Mouse (Mus musculus) CD4-positive, CD25-positive, alpha-beta regulatory T cell, adult 4 months (primary cell): ENCODE measurements around the gene Tufm. TPM values are rescaled to one million over a fixed set of nuclear protein-coding genes. Genes with fewer than 3 reads are reported as not detected.

Experiments
- ATAC-seq: one replicate; pipeline ENCODE4 v1.8.0; 2017
- polyA plus RNA-seq, 2 experiments: library from polyadenylated mRNA; unstranded; fragments of 100-300 nt; shearing (Covaris generic); gene quantifications; one replicate each; pipeline ENCODE4 v1.2.1; 2017

Tufm gene
- polyA plus RNA-seq = 10 to 100 TPM; 79.8 to 89.2 TPM

DNA sequence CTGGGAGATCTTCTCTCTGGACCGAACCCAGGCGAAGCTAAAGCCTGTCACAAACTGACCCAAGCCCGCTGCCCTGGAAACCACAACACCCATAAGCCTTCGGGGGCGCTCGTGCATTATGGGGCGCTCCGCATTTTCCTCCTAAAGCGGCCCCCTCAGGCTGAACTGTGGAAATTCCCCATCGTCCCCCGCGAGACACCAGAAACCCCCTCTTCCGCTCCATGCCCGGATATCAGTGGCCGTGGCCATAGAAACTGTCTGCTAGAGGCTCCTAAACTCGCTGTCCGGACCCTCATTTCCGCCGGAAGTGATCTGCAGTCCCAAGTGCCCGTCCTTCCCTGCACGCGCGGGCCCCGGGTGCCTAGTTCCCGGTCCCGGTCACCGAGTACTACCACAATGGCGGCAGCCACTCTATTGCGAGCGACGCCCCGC is at the start of gene Tufm:
Tufm (plus strand) TSS at position 310 of the 432 bp plus-strand sequence.
- ATAC-seq = peak; percentile 92

DNA sequence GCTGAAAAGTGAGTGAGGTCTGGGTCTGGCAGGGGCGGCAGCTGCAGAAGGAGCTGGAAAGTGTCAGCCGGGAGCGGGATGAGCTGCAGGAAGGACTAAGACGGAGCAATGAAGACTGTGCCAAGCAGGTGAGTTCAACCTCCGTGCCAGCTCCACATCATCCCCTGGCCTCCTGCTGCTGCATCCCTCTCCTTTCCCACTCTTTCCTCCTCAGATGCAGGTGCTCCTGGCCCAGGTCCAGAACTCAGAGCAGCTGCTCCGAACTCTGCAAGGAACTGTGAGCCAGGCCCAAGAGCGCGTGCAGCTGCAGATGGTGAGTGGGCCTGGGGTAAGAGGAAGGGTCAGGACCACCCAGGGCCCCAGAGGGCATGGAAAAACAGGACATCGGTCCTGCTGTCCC is 47.0 kb upstream of the Tufm start:
- no peak for ATAC-seq

DNA sequence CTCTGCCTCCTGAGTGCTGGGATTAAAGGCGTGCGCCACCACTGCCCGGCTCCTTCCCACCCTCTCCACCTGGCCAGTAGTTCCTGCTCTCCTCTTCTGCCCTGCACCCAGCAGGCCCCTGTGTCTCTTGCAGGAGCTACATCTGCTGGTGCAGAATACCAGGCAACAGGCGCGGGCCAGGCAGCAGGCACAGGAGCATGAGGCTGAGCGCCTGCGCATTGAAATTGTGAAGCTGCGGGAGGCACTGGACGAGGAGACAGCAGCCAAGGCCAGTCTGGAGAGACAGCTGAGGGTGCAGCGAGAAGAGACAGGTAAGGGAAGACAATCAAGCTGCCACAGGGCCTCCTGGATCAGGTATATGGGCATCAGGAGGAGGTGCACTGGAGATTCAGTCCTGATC is 43.2 kb upstream of the Tufm start:
- no peak for ATAC-seq

DNA sequence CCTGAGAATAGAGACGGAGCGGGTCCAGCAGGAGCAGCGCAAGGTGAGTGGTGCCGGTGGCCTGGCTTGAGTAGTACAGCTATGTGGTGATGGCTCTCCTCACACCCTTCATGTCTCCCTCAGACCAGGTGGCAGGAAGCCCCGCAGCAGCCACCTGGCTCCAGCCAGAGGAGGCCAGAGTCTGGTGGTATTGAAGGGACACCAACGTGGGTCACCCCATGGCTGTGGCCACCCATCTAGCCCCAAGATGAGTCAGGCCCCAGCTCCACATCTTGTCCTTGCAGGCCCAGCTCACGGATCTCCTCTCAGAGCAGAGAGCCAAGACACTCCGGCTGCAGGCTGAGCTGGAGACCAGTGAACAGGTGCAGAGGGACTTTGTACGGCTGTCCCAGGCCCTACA is 42.6 kb upstream of the Tufm start:
- no peak for ATAC-seq

DNA sequence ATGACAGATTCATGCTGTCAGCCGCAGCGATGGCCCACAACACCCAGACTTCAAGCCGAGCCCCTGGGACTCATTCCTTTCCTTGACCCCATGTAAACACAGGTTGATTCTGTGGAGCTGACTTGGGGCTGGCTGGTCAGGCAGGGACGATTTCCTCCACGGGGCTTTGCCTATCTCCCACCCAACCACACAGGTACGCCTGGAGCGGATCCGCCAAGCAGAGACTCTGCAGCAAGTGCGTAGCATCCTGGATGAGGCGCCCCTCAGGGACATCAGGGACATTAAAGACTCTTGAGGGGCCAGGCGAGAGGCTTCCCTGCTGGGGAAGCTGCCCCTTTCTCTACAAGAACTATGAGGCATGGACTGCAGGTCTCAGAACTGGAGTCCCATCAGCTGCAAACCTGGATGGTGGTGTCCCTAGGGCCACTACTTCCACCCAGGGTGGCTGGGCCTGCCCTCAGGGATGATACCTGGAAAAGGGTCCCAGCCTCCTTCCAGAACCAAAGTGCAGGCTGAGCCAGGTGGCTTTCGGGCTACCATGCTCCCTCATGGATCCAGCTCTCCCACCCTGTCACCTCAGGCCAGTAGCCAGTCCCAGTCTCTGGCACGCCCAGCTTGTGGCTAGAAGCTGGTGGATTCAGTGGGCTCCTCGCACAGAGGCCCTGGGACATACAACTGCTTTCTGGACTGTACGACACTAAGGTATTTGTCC is 41.9 kb upstream of the Tufm start:
- ATAC-seq = no peak

DNA sequence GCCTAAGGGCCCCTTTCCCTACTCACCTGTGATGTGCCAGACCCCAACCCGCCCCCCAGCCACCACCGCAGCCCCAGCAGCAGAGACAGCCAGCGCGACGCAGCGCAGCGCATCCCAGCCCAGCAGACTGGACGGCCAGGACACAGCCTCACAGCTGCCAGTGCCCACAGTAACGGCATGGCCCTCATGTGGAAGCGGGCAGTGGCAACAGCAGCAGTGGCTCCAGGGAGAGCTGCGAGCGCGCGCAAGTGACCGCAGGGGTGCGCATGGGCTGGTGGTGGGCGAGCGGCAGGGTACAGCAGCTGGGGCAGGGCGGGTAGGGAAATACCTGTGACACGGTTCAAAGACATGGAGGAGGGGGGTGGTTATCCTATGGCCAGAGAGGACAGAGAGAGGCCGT is 40.9 kb upstream of the Tufm start:
- no peak for ATAC-seq

DNA sequence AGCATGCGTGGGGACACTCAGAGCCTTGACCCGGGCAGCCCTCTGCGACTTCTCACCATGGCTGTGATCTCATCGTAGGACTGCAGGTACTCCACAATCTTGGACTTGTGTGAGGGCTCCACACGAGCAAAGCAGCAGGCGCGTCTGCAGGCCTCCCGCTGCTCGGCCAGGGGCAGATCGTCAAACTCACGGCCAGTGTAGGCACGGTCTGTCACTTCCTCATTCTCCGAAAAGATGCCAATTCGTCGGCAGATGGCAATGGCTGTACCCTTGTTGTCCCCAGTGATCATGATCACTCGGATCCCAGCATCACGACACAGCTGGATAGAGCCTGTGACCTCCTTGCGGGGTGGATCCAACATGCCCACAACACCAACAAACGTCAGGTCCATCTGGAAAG is 38.7 kb upstream of the Tufm start:
- no peak for ATAC-seq

DNA sequence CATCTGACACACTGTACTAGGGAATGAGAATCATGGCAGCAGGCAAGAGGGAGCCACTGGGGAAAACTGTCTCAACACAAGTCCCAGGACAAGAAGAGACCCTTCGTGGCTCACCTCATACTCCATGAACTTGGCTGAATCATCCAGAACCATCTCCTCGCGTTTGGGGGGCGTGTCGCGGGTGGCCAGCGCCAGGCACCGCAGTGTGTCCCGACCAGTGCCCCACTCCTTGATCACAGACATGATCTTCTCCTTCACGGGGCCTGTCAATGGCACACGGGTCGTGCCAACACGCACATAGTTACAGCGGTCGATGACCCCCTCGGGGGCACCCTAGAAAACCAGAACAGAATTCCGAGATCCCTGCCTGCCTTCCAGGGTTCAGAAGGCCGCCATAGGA is 37.2 kb upstream of the Tufm start:
- no peak for ATAC-seq

DNA sequence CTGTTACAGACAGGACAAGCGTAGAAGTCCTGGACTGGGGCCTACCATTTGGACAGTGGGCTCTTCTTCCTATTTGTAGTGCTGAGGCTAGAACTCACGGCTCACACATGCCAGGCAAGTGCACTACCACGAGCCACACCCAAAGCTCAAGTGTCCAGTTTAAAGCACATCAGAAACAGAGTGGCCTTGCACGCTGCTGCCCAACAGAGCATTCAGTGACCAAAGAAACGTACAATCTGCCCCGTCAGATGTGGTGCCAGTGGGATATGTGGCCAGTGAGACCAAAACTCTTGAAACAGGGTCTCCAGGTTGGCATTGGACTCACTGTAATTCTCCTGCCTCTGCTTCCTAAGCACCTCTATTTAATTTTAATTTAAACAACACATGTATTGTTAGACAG is 36.5 kb upstream of the Tufm start:
- ATAC-seq = no peak

DNA sequence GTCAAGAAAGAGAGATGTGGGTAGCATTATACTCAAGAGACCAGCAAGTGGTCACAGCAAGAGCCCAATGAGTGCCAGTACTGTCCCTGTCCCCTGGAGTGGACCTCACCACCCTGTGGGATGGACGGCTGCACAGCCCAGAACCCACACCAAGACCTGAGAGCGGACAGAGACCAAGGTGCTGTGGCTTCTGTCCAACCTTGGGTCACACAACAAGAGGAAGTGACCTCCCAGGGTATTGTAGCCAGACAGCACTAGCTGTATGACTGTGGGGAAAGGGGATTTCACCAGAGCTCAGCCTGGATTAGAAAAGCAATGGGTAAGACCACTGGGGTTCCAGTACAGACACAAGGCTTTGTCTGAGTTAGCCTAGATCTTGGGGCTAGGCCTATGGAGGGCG is 34.9 kb upstream of the Tufm start:
- no peak for ATAC-seq

DNA sequence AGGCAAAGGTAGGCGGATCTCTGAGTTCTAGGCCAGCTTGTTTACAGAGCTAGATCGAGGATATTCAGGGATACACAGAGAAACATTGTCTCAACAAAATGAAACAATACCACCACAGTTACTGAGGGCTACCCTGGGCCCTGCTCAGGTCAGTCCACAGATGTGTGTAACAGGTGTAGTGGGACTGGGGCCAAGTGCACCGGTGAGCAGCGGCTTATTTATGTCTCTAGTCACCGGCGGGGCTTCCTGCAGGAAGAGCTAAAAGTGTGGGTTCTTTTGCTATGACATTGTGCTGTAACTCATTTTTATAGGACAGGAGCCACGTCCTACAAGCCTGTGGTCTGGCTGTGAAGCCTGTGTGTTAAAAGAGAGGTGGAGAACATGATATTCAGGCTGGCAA is 33.3 kb upstream of the Tufm start:
- no peak for ATAC-seq

DNA sequence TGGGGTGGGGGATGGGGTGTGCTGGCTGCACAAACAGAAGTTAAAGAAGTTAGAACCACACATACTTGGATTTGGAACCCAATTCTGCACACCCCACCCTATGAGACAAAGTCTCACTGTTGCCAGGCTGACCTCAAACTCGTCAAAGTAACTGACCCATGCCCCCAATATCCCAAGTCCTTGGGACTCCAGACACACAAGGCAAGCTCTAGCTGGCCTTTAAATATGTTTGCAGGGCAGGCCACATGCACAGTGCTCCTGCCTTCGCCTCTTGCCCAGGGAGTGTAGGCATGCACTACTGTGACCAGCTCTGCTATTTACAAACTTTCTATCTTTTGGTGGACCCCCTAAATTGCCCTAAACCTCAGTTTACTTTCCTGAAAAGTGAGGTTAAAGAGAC is 31.9 kb upstream of the Tufm start:
- no peak for ATAC-seq

DNA sequence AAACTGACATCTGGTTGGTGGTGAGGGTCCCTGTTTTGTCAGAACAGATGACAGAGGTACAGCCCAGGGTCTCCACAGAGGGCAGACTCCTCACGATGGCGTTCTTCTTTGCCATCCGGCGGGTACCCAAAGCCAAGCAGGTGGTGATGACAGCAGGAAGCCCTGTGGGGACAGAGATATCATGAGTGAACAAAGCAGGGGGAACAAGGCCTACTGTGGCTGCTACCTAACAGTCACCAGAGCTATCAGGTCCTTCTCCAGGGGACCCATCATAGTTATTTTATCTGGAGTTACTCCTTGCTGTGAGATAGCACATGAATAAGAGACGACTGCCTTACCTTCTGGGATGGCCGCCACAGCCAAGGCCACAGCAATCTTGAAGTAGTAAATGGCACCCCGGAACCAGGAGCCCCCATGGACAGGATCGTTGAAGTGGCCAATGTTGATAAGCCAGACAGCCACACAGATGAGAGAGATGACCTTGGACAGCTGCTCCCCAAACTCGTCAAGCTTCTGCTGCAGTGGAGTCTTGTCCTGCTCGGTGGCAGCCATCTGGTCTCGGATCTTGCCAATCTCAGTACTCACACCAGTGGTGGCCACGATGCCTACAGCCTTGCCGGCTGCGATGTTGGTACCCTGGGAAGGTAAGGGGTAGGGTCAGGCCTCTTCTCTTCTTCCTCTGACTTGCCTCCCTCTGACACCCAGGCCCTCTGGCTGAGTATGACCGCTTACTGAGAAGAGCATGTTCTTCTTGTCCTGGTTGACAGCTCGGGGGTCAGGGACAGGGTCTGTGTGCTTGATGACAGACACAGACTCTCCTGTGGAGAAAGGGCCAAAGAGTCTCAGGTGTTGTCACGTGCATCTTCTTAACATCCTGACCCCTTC is 30.5 kb upstream of the Tufm start:
- no peak for ATAC-seq

DNA sequence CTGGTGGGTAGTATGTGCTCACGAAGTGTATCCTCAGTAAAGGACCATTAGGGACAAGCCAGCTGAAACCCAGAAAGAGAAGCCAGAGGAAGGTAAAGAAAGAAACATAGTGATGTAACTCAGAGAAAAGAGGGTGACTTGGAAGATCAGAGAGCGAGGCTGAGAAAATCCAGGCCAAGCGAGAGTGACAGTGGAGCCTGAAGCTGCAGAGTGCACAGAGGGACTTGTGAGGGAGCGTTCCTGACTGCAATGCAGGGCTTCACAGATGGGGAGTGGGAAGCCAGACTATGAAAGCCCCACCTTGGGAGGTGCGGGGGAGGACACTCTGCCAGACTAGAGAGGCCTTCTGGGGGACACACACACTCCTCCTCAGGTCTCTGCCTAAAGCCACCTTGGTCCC is 28.9 kb upstream of the Tufm start:
- no peak for ATAC-seq

DNA sequence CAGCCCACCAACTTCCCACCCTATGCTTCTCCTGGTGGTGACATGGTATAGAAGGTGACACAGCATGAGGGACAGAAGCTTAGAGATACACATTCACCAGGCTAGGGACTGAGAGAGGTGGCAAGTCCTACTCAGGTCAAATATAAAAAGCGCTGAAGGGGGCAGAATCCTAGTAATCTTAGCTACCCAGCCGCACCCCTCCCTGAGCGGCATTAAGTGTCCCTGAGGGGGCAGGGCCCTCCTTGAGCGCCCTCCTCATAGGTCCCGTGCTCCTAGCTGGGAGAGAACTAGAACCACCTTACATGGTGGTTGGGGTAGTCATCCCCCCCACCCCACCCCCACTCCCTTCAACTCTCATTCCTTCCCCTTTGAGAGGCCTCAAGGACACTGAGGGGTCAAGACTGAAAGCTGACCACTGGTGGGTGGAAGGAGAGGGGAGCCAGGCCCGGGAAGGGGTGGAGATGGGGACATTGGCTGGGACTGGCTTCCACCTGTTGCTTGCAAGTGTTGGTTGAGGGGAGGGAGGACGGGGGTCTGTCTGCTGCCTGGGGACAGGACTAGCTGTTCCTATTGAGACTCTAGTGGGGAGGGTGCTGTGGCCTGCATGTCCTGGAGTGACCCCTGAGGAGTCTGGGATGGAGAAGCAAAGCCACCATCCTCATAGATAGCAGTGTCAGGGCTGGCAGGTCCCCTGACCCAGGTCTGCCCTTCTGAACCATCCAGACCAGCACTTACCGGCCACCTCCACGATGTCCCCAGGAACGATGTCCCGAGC is 28.1 kb upstream of the Tufm start:
- ATAC-seq = no peak

DNA sequence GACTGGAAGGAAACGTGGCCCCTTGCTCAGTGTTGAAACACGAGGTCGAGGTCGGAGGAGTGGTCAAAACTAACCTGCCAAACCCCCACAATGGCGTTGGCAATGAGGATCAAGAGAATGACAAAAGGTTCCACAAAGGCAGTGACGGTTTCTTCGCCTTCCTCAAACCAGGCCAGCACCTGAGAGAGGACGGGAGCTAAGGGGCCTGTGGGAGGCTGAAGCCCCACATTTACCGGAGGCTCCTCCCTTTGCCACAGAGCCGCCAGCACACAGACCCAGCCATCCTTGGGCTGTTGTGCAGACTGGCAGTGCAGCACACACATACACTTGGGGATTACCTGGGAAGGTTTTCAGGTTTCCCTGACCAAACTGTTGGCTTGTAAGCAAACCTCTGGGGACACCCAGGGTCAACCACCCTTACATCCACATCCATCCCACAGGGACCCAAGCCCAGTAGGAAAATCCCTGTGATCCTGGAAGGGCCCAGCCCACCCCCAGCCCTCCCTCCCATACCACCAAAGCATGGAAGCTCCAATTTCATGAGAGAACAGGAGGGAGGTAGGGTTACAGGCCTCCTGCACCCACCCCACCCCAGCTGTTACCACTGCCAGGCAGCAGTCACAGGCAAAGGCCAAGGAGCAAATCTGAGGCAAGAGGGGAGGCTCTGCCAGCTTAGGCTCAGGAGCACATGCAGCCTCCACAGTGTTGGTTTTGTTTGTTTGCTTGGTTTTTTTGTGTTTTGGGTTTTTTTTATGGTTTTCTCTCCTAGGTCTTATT is 26.4 kb upstream of the Tufm start:
- no peak for ATAC-seq

DNA sequence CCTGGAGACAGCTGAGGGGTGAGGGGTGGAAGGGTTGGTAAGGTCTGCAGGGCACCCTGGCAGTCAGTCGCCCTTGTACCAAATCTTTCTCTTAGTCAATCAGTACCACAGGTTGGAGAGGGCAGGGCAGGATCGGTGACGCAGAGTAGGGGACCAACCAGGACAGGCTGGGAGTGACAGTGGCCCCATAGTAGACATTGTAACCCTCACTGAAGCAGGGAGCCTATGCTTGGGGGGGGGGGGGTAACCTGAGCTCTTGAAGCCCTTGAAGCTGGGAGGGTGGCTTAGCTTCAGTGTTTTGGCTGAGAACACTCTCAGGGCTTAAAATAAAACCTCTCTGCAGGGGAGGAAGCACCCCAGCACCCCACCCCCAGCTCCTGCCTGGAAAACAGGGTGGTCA is 25.5 kb upstream of the Tufm start:
- ATAC-seq = no peak

DNA sequence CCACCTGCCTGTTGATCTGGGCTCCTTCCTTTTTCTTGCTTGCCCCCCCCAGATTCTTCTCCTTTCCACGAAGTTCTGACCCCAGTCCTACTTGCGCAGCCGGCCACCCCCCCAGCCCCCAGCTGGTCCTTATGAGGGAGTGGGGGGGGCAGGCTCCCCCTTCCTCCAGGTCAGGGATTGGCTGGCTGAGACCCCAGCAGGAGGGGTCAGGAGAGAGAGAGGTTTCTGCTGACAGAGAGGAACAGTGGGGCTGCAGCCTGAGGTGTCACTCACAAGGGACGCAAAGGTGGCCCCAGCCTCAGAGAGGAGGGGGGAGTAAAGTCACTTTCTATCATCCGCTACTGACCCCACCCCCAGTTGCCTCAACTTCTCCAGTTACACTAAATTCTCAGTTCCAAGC is 24.2 kb upstream of the Tufm start, which contains the start of gene Atp2a1:
Atp2a1 (minus strand) TSS at position 105 of the 400 bp plus-strand sequence.
- ATAC-seq = no peak

DNA sequence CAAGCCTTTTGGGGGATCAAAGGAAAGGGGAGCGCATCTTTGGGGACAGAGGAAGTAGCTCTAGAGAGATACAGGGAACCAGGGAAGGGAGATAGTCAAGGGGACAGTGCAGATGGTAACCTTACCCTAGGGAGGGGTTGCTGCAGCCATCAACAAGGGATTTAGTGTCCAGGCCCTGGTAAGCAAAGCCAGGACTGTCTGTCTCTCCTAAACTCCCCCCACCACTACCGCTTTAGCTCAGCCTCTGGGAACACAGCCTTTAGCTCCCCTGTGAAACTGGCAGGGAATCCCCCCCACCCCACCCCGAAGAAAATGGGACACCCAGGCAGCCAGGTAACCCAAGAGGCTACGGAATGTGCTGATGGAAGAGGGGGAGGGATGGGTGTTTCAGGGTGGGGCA is 23.6 kb upstream of the Tufm start:
- ATAC-seq = no peak

DNA sequence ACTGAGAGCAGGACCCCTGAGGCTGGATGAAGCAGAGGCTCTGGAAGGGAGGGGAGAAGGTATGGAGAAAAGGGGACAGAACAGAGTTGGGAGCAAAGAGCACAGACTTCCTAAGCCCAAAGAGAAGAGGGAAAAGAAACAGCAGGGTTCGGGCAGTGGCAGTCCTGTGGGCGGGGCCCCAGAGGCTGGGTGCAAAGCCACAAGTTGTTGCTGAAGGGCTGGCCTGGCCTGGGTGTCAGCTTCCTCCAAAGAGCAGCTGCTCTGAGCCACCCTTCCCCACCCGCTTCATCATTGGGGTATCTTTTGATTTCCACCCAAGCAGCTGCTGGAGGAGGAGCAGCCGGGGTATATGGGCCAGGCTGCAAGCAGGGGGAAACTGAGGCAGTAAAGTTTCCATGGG is 23.0 kb upstream of the Tufm start:
- ATAC-seq = no peak

DNA sequence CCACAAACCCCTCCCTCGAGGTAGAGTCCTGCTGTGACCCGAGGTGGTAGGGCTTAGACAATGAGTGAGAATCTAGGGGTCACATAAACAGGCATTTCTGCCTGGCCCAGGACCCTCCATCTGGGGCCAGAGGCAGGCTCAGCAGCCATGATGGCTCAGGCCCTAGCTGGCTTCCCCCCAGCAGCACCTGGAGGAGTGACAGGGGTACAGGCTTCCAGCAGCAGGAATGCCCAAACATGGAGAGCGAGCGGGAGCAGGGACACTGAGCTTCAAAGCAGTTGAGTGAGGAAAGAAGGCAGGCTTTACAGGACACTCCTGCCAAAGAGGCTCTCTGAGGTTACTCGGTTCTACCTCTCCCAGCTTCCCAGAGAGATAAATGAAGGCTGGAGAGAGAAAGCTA is 22.3 kb upstream of the Tufm start:
- ATAC-seq = no peak

DNA sequence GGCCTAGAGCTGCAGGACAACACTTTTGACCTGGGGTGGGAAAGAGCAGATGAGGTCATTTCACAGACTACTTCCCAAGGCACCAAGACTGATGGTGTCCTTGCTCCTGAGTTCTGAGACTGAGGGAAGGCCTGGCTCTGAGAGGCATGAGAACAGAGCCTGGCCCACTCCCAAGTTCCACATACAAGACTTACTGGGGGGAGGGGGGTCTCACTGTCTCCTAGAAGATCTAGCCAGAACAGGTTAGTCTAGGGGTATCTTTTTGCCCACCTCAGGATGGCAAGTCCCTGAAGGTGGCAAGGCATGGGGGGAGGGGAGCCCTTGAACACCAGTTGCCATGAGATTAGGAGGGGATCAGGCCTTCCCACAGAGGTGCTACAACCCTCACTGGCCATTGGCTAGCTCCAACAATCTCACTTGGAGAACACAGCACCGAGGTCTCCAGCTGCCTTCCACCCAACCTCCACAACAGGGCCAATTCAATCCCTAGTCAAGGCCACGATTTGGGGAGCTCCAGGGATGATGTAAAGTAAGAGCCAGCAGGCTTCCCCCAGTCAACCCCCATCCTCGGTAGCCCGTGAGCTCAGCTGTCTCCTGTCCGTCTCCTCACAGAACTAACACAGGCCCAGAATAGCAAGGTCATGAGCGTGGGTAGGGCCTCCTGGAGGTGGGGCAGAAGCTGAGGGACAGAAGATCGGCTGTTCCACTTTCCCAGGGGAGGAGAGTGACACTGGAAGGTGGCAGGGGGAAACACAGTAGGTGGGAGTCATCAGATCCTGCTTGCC is 21.7 kb upstream of the Tufm start:
- no peak for ATAC-seq
